Mouse (Mus musculus) frontal cortex, adult 2 months (tissue): Measurements from ENCODE around the gene Efna5. TPM values are rescaled to one million over a fixed set of nuclear protein-coding genes. Genes with fewer than 3 reads are reported as not detected.

Source experiments
- DNase-seq, 2 experiments: peaks; one replicate each; pipeline ENCODE4 v3.0.0; 2022; ENCODE audit warnings: low spot score in 1 of 2; ENCODE audit errors: extremely low spot score in 1 of 2
- polyA plus RNA-seq: library from polyadenylated mRNA; depleted of rRNA; stranded (reverse); fragments of >200 nt; gene quantifications from 2 replicates; pipeline ENCODE4 v1.2.3, GENCODE M21; 2012

The Efna5 gene
- polyA plus RNA-seq, 1 experiment = 8.7 TPM

GRCm38 (mm10) chr17:62624804-62625645, 256.1 kb downstream of the Efna5 start:
- no peak for DNase-seq

- no peak for DNase-seq
Measured at GRCm38 (mm10) chr17:62623224-62623623, 257.9 kb downstream of the Efna5 start.

GRCm38 (mm10) chr17:62622481-62622880, 258.6 kb downstream of the Efna5 start:
- no peak for DNase-seq

GRCm38 (mm10) chr17:62615159-62615558, 266.0 kb downstream of the Efna5 start:
- no peak for DNase-seq

- DNase-seq = no peak
Measured at GRCm38 (mm10) chr17:62614708-62615107, 266.4 kb downstream of the Efna5 start.

GRCm38 (mm10) chr17:62614237-62614636, 266.9 kb downstream of the Efna5 start:
- no peak for DNase-seq

- DNase-seq = no peak
Measured at GRCm38 (mm10) chr17:62613232-62613631, 267.9 kb downstream of the Efna5 start.

- DNase-seq = no peak
Measured at GRCm38 (mm10) chr17:62608145-62608544, 273.0 kb downstream of the Efna5 start.

GRCm38 (mm10) chr17:62607304-62607914, 273.7 kb downstream of the Efna5 start:
- peak; percentile 7 to 66 for DNase-seq

GRCm38 (mm10) chr17:62606681-62607080, 274.4 kb downstream of the Efna5 start:
- DNase-seq = no peak

- DNase-seq = no peak
Measured at GRCm38 (mm10) chr17:62604309-62604708, 276.8 kb downstream of the Efna5 start.

GRCm38 (mm10) chr17:62603604-62604003, 277.5 kb downstream of the Efna5 start:
- DNase-seq = no peak

GRCm38 (mm10) chr17:62598716-62599490, 282.2 kb downstream of the Efna5 start:
- peak in 1 of 2 experiments; percentile 25 for DNase-seq

- no peak for DNase-seq
Measured at GRCm38 (mm10) chr17:62592436-62593074, 288.6 kb downstream of the Efna5 start.

GRCm38 (mm10) chr17:62591581-62592435, 289.3 kb downstream of the Efna5 start:
- DNase-seq = no peak

GRCm38 (mm10) chr17:62590685-62591460, 290.2 kb downstream of the Efna5 start:
- DNase-seq = peak in 1 of 2 experiments; percentile 51

GRCm38 (mm10) chr17:62580127-62580526, 301.0 kb downstream of the Efna5 start:
- DNase-seq = peak in 1 of 2 experiments; percentile 17

GRCm38 (mm10) chr17:62579618-62580017, 301.5 kb downstream of the Efna5 start:
- no peak for DNase-seq
